Mouse (Mus musculus): Measurements from ENCODE around the gene Zfp653. TPM values are rescaled to one million over a fixed set of nuclear protein-coding genes. Genes with fewer than 3 reads are reported as not detected.

Gene Zfp653
- 9.8 and 10.0 TPM in 2 replicates for polyA plus RNA-seq (2016; fragmentation: Nextera tagmentation; extraction: Ambion mirVana)

DNA sequence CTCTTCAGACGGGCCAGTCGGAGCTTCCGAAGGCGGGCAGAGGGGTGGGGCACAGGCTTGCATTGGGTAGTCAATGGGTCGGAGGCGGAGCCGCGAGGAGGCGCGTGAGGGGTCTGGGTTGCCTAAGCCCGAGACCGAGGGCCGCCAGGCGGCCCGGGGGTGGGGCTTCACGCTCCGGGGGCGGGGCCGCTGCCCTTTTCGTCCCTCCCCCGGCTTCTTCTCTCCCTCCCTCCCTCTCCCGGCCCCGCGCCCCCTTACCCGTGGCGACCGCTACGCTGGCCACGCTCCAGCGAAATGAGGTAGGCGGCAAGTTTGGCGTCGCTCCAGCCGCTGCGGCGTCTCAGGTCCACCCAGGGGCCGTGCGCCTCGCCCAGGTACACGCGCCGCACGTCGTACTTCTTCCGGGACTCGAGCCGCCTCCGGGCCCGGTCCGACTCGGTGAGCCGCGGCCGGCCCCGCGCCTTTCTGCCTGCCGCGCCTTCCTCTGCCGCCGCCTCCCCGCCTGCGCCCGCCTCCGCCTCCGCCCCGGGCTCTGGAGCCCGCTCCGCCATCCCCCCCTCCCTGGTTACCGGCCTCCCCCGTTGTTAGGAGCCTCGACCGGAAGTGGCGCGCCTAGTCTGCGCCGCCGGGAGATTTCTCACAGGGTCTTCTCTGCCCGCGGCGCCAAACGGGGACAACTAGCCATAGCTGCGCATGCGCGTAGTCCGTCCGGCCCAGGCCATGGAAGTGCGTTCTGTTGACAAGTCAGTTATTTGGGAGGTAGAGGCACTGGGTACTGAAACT lies at the start of gene Zfp653, which contains the start of gene Gm49318:
Gene Zfp653, minus strand, starts transcription at position 586 of the 783 bp plus-strand sequence.
Gene Gm49318, minus strand, starts transcription at position 469 of the 783 bp plus-strand sequence.
- Histone ChIP-seq H3K36me3 (peaks cover 47% of the 10 kb centered on the region), H3K9me3 (replicated peaks) (no peaks in the 10 kb centered on the region), H3K4me2 (peak within 1 kb of the TSS; percentile 72), H3K4me1 (replicated peaks) (peaks cover 15% of the 10 kb centered on the region), H3K27ac (ENCODE audit: poor library complexity, severe bottlenecking) (peak within 1 kb of the TSS; percentile 98), H3K27me3 (replicated peaks) (no peaks in the 10 kb centered on the region), H3K9ac (peak within 1 kb of the TSS; percentile 92), H3K4me3 (peak within 1 kb of the TSS; percentile 86)
- ATAC-seq (ENCODE audit: insufficient number of reproducible peaks, low FRiP score), result peak; percentile 96
- WGBS, result under 1% methylated on average over 75 of the region's 87 CpGs

DNA sequence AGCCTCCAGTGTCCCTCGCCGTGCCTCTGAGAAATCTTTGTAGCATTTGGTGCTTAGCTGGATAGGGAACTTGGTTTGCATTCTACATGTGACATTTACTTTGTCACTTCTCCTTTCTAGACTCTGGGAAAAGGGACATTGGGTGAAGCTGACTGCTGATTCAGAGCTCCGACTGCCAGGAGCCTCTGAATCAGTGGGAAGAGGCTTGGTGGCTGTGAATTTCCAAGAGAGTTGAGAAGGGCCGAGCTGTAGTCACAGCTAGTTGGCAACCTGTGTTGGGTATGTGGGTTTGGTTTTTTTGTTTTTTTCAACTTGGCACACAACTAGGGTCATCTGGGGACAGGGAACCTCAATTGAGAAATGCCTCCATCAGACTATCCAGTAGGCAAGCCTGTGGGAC lies 48.4 kb upstream of the Zfp653 start:
- H3K9me3 ChIP-seq (replicated peaks), result no peaks in the 10 kb centered on the region
- H3K4me2 ChIP-seq, result no peak overlapping the region
- WGBS, result 93% methylated on average over 4 of the region's 4 CpGs
- H3K4me1 ChIP-seq (replicated peaks), result peaks cover 16% of the 10 kb centered on the region
- H3K27ac ChIP-seq (ENCODE audit: poor library complexity, severe bottlenecking), result no peak overlapping the region
- H3K27me3 ChIP-seq (replicated peaks), result no peaks in the 10 kb centered on the region
- no peaks in the 10 kb centered on the region for H3K36me3 ChIP-seq
- H3K4me3 ChIP-seq, result no peak overlapping the region
- H3K9ac ChIP-seq, result no peak overlapping the region
- ATAC-seq (ENCODE audit: insufficient number of reproducible peaks, low FRiP score), result no peak

- Histone ChIP-seq H3K4me2 (peak overlapping the region; percentile 86), H3K27me3 (replicated peaks) (no peaks in the 10 kb centered on the region), H3K27ac (ENCODE audit: poor library complexity, severe bottlenecking) (no peak overlapping the region), H3K4me1 (replicated peaks) (peaks cover 16% of the 10 kb centered on the region), H3K9ac (peak overlapping the region; percentile 73; the same call in 1 of the 2 replicates), H3K4me3 (peak overlapping the region; percentile 97), H3K9me3 (replicated peaks) (no peaks in the 10 kb centered on the region), H3K36me3 (peaks cover 14% of the 10 kb centered on the region)
- WGBS, result 41% methylated on average over 10 of the region's 10 CpGs
- no peak for ATAC-seq (ENCODE audit: insufficient number of reproducible peaks, low FRiP score)
Measured at GRCm38 (mm10) chr9:22117754-22118456, 46.7 kb upstream of the Zfp653 start.

- Histone ChIP-seq H3K9ac (peak within 1 kb of the TSS; percentile 95), H3K9me3 (replicated peaks) (no peaks in the 10 kb centered on the region), H3K27me3 (replicated peaks) (no peaks in the 10 kb centered on the region), H3K27ac (ENCODE audit: poor library complexity, severe bottlenecking) (peak within 1 kb of the TSS; percentile 49; the same call in 1 of the 2 replicates), H3K4me1 (replicated peaks) (peaks cover 16% of the 10 kb centered on the region), H3K36me3 (peaks cover 24% of the 10 kb centered on the region), H3K4me2 (peak within 1 kb of the TSS; percentile 86), H3K4me3 (peak within 1 kb of the TSS; percentile 97)
- peak; percentile 93 for ATAC-seq (ENCODE audit: insufficient number of reproducible peaks, low FRiP score)
- under 1% methylated on average over 52 of the region's 52 CpGs for WGBS
Measured at GRCm38 (mm10) chr9:22116740-22117426, 45.7 kb upstream of the Zfp653 start, which contains the start of gene Elof1. TSS of gene Elof1 (minus strand) at chr9:22117172.

- Histone ChIP-seq H3K4me3 (peak overlapping the region; percentile 97), H3K36me3 (peaks cover 32% of the 10 kb centered on the region), H3K27me3 (replicated peaks) (no peaks in the 10 kb centered on the region), H3K4me1 (replicated peaks) (peaks cover 16% of the 10 kb centered on the region), H3K27ac (ENCODE audit: poor library complexity, severe bottlenecking) (no peak overlapping the region), H3K9ac (peak overlapping the region; percentile 95), H3K9me3 (replicated peaks) (no peaks in the 10 kb centered on the region), H3K4me2 (peak overlapping the region; percentile 86)
- 34% methylated on average over 15 of the region's 15 CpGs for WGBS
- ATAC-seq (ENCODE audit: insufficient number of reproducible peaks, low FRiP score), result no peak
Measured at GRCm38 (mm10) chr9:22116086-22116485, 44.9 kb upstream of the Zfp653 start.

- Histone ChIP-seq H3K27me3 (replicated peaks) (no peaks in the 10 kb centered on the region), H3K4me3 (peak overlapping the region; percentile 97), H3K4me2 (peak overlapping the region; percentile 86), H3K9ac (peak overlapping the region; percentile 95; the same call in 1 of the 2 replicates), H3K36me3 (peaks cover 36% of the 10 kb centered on the region), H3K27ac (ENCODE audit: poor library complexity, severe bottlenecking) (no peak overlapping the region), H3K9me3 (replicated peaks) (no peaks in the 10 kb centered on the region), H3K4me1 (replicated peaks) (peaks cover 16% of the 10 kb centered on the region)
- ATAC-seq (ENCODE audit: insufficient number of reproducible peaks, low FRiP score), result no peak
- 93% methylated on average over 4 of the region's 4 CpGs for WGBS
Measured at GRCm38 (mm10) chr9:22115635-22116034, 44.5 kb upstream of the Zfp653 start.

- peaks cover 97% of the 10 kb centered on the region for H3K36me3 ChIP-seq
- H3K9ac ChIP-seq, result no peak overlapping the region
- H3K27me3 ChIP-seq (replicated peaks), result no peaks in the 10 kb centered on the region
- no peak overlapping the region for H3K4me3 ChIP-seq
- H3K9me3 ChIP-seq (replicated peaks), result no peaks in the 10 kb centered on the region
- H3K4me1 ChIP-seq (replicated peaks), result no peaks in the 10 kb centered on the region
- WGBS, result 84% methylated on average over 9 of the region's 9 CpGs
- H3K4me2 ChIP-seq, result no peak overlapping the region
- no peak for ATAC-seq (ENCODE audit: insufficient number of reproducible peaks, low FRiP score)
- no peak overlapping the region for H3K27ac ChIP-seq (ENCODE audit: poor library complexity, severe bottlenecking)
Measured at GRCm38 (mm10) chr9:22108194-22108593, 37.0 kb upstream of the Zfp653 start.

DNA sequence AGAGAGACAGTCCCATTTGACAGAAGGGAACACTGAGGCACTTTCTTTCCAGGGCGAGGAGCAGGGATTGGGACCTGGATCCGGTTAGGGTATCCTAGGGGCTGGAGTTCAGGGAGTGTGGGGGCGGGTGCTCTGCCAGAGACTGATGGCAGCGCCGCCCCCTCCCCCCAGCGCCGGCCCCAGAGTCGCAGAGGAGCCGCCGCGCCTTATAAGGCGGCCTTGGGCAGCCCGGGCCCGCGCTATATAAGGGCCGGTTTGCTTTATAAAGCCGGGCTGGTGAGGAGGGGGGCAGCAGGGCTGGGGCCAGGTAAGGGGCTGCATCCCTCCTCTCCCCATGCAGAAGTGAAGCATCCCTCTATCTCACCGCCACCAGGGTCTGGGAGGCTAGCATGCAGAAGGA lies 28.7 kb upstream of the Zfp653 start:
- Histone ChIP-seq H3K4me1 (replicated peaks) (peaks cover 22% of the 10 kb centered on the region), H3K27ac (ENCODE audit: poor library complexity, severe bottlenecking) (peak overlapping the region; percentile 82), H3K9ac (peak overlapping the region; percentile 70), H3K27me3 (replicated peaks) (0 out of 2 replicates have a peak, but pooled peaks cover 9% of the 10 kb centered on the region), H3K4me2 (peak overlapping the region; percentile 66), H3K4me3 (peak overlapping the region; percentile 42), H3K36me3 (peaks cover 36% of the 10 kb centered on the region), H3K9me3 (replicated peaks) (no peaks in the 10 kb centered on the region)
- under 1% methylated on average over 17 of the region's 18 CpGs for WGBS
- peak; percentile 66 for ATAC-seq (ENCODE audit: insufficient number of reproducible peaks, low FRiP score)

GRCm38 (mm10) chr9:22098993-22099696 lies 28.0 kb upstream of the Zfp653 start, which contains the start of gene Cnn1:
TSS of gene Cnn1 (plus strand) at chr9:22099216.
- Histone ChIP-seq H3K4me2 (peak within 1 kb of the TSS; percentile 66), H3K27ac (ENCODE audit: poor library complexity, severe bottlenecking) (peak within 1 kb of the TSS; percentile 82), H3K27me3 (replicated peaks) (0 out of 2 replicates have a peak, but pooled peaks cover 9% of the 10 kb centered on the region), H3K9me3 (replicated peaks) (no peaks in the 10 kb centered on the region), H3K9ac (peak within 1 kb of the TSS; percentile 70), H3K4me1 (replicated peaks) (peaks cover 22% of the 10 kb centered on the region), H3K36me3 (peaks cover 28% of the 10 kb centered on the region), H3K4me3 (peak within 1 kb of the TSS; percentile 42)
- ATAC-seq (ENCODE audit: insufficient number of reproducible peaks, low FRiP score), result peak; percentile 46
- WGBS, result 4% methylated on average over 14 of the region's 14 CpGs

DNA sequence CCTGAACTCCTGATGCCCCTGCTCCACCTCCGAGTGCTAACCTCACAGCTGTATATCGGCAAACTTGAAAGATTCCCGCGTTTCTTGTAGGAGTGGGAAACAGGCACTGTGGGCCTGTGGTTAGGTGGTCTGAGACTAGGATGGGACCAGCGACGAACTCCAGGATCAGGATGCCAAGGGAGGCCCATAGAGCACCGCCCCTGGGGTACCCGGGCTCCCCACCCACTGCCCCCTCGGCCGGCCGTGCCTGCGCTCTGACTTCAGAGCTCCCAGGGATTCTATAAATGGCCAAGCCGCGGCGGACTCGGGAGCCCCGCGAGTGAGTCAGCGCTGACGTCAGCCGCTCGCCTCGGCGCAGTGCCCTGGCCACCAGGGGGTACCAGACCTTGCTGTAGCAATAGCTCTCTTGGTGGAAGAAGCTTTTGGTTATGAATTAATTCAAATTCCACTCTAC lies 24.7 kb upstream of the Zfp653 start:
- 1% methylated on average over 24 of the region's 24 CpGs for WGBS
- H3K9me3 ChIP-seq (replicated peaks), result no peaks in the 10 kb centered on the region
- ATAC-seq (ENCODE audit: insufficient number of reproducible peaks, low FRiP score), result peak; percentile 74
- H3K4me2 ChIP-seq, result peak overlapping the region; percentile 73
- H3K27me3 ChIP-seq (replicated peaks), result 0 out of 2 replicates have a peak, but pooled peaks cover 7% of the 10 kb centered on the region
- H3K4me3 ChIP-seq, result peak overlapping the region; percentile 40
- peaks cover 21% of the 10 kb centered on the region for H3K4me1 ChIP-seq (replicated peaks)
- peak overlapping the region; percentile 67 for H3K9ac ChIP-seq
- H3K27ac ChIP-seq (ENCODE audit: poor library complexity, severe bottlenecking), result peak overlapping the region; percentile 44; the same call in 1 of the 2 replicates
- no peaks in the 10 kb centered on the region for H3K36me3 ChIP-seq
